Mouse (Mus musculus) embryonic facial prominence, embryonic 14.5 days (tissue): ENCODE data around the gene Olfr1307. TPM values are rescaled to one million over a fixed set of nuclear protein-coding genes. Genes with fewer than 3 reads are reported as not detected.

Experiments
- ATAC-seq: fragments of 200-750 bp; cut with Nextera tagmentation; 2 replicates; pipeline ENCODE4 v1.8.0; 2017; ENCODE audit warnings: low read depth, moderate number of reproducible peaks, moderate TSS enrichment
- DNase-seq: peaks from one replicate; pipeline ENCODE4 v3.0.0-alpha.2; 2015; ENCODE audit warnings: low spot score
- H3K27ac ChIP-seq: fragments of 300-500 bp; sonication (generic); replicated peaks from 2 replicates; pipeline ENCODE4 v1.5.1; 2014; ENCODE audit warnings: low read depth, mild to moderate bottlenecking, low read length, moderate library complexity
- H3K27me3 ChIP-seq: fragments of 300-500 bp; sonication (generic); replicated peaks from 2 replicates; pipeline ENCODE4 v1.6.1; 2014; ENCODE audit warnings: low read length; ENCODE audit not compliant: control insufficient read depth, insufficient read depth
- H3K36me3 ChIP-seq: fragments of 300-500 bp; sonication (generic); 2 replicates; pipeline ENCODE4 v1.6.1; 2014; ENCODE audit warnings: low read length, mixed read lengths; ENCODE audit not compliant: control insufficient read depth, insufficient read depth
- H3K4me1 ChIP-seq: fragments of 300-500 bp; sonication (generic); 2 replicates; pipeline ENCODE4 v1.6.1; 2014; ENCODE audit warnings: antibody characterized with exemption, low read length; ENCODE audit not compliant: control insufficient read depth, insufficient read depth
- H3K4me2 ChIP-seq: fragments of 300-500 bp; sonication (generic); 2 replicates; pipeline ENCODE4 v1.6.1; 2014; ENCODE audit warnings: low read depth, mild to moderate bottlenecking, low read length, moderate library complexity, mixed read lengths
- H3K4me3 ChIP-seq: fragments of 300-500 bp; sonication (generic); 2 replicates; pipeline ENCODE4 v1.5.1; 2014; ENCODE audit warnings: low read depth, mild to moderate bottlenecking, low read length
- H3K9ac ChIP-seq: fragments of 300-500 bp; sonication (generic); 2 replicates; pipeline ENCODE4 v1.6.1; 2014; ENCODE audit warnings: low read depth, mild to moderate bottlenecking, low read length, moderate library complexity, mixed read lengths
- H3K9me3 ChIP-seq: fragments of 300-500 bp; sonication (generic); 2 replicates; pipeline ENCODE4 v1.6.1; 2016; ENCODE audit warnings: low read length; ENCODE audit not compliant: control insufficient read depth
- WGBS: fragments of 180-500 bp; shearing (Covaris S2); extraction: QIAGEN DNeasy Blood & Tissue Kit; methylation state at CpG from one replicate; pipeline ENCODE4 v1.1.7; 2014; 5-methylcytosine and 5-hydroxymethylcytosine counted together
- polyA plus RNA-seq: library from polyadenylated mRNA; unstranded; fragments of >200 nt; fragmentation: Nextera tagmentation; extraction: Ambion mirVana; gene quantifications from 2 replicates; pipeline ENCODE4 v1.2.1, GENCODE M21; 2014

The Olfr1307 gene
- not detected in 2 replicates for polyA plus RNA-seq

- DNase-seq (no peak), ATAC-seq (no peak)
- Histone ChIP-seq H3K27me3 (no peaks in the 10 kb centered on the region), H3K4me2 (no peak within 1 kb of the TSS), H3K27ac (no peak within 1 kb of the TSS), H3K4me3 (no peak within 1 kb of the TSS), H3K36me3 (no peaks in the 10 kb centered on the region), H3K4me1 (no peaks in the 10 kb centered on the region), H3K9ac (no peak within 1 kb of the TSS), H3K9me3 (no peaks in the 10 kb centered on the region)
- 74% methylated on average over 1 of the region's 1 CpGs for WGBS
Observed at GRCm38 (mm10) chr2:111949340-111949739, at the start of gene Olfr1307. Gene Olfr1307 (minus strand): TSS chr2:111949440.

GRCm38 (mm10) chr2:111990181-111990580 is 40.9 kb upstream of the Olfr1307 start, which contains the start of gene Olfr1309:
Gene Olfr1309 (minus strand): TSS chr2:111990281.
- no peak within 1 kb of the TSS for H3K4me3 ChIP-seq
- no peak for DNase-seq
- H3K9me3 ChIP-seq = no peaks in the 10 kb centered on the region
- WGBS = 52% methylated on average over 1 of the region's 1 CpGs
- H3K9ac ChIP-seq = no peak within 1 kb of the TSS
- H3K27ac ChIP-seq = no peak within 1 kb of the TSS
- no peaks in the 10 kb centered on the region for H3K36me3 ChIP-seq
- no peak for ATAC-seq
- H3K4me1 ChIP-seq = no peaks in the 10 kb centered on the region
- no peaks in the 10 kb centered on the region for H3K27me3 ChIP-seq
- no peak within 1 kb of the TSS for H3K4me2 ChIP-seq

- H3K9me3 ChIP-seq = no peaks in the 10 kb centered on the region
- H3K4me3 ChIP-seq = no peak within 1 kb of the TSS
- H3K9ac ChIP-seq = no peak within 1 kb of the TSS
- no peak within 1 kb of the TSS for H3K27ac ChIP-seq
- no peaks in the 10 kb centered on the region for H3K27me3 ChIP-seq
- 48% methylated on average over 1 of the region's 1 CpGs for WGBS
- ATAC-seq = no peak
- H3K36me3 ChIP-seq = no peaks in the 10 kb centered on the region
- no peak within 1 kb of the TSS for H3K4me2 ChIP-seq
- DNase-seq = no peak
- H3K4me1 ChIP-seq = no peaks in the 10 kb centered on the region
Observed at GRCm38 (mm10) chr2:111964844-111965243, 15.6 kb upstream of the Olfr1307 start, which contains the start of gene Olfr1308. Gene Olfr1308 (minus strand): TSS chr2:111964944.

GRCm38 (mm10) chr2:111916171-111916570 is 33.1 kb downstream of the Olfr1307 start, which contains the start of gene Olfr1306:
Gene Olfr1306 (minus strand): TSS chr2:111916271.
- H3K9me3 ChIP-seq = no peaks in the 10 kb centered on the region
- no peak for DNase-seq
- no peak for ATAC-seq
- WGBS = 80% methylated on average over 1 of the region's 1 CpGs
- H3K4me2 ChIP-seq = no peak within 1 kb of the TSS
- no peaks in the 10 kb centered on the region for H3K36me3 ChIP-seq
- no peaks in the 10 kb centered on the region for H3K4me1 ChIP-seq
- no peaks in the 10 kb centered on the region for H3K27me3 ChIP-seq
- H3K4me3 ChIP-seq = no peak within 1 kb of the TSS
- no peak within 1 kb of the TSS for H3K9ac ChIP-seq
- no peak within 1 kb of the TSS for H3K27ac ChIP-seq

Other genes with a start within 250 kb of the Olfr1307 start
- gene Olfr1301, start 198.4 kb downstream of the Olfr1307 start, polyA plus RNA-seq = not detected in 2 replicates
- gene Olfr1302, start 172.0 kb downstream of the Olfr1307 start, polyA plus RNA-seq = 0.12 TPM in 1 of 2 replicates, not detected in the other
- not detected in 2 replicates for gene Olfr1303, start 129.1 kb downstream of the Olfr1307 start, polyA plus RNA-seq
- gene Olfr1305, start 72.3 kb downstream of the Olfr1307 start, polyA plus RNA-seq = not detected in 2 replicates
- 0.11 TPM in 1 of 2 replicates, not detected in the other for gene Olfr1306, start 33.2 kb downstream of the Olfr1307 start, polyA plus RNA-seq
- gene Olfr1308, start 15.5 kb upstream of the Olfr1307 start, polyA plus RNA-seq = not detected in 2 replicates
- gene Olfr1309, start 40.8 kb upstream of the Olfr1307 start, polyA plus RNA-seq = not detected in 2 replicates
- not detected in 2 replicates for gene Olfr1310, start 63.3 kb upstream of the Olfr1307 start, polyA plus RNA-seq
- gene Olfr1311, start 75.0 kb upstream of the Olfr1307 start, polyA plus RNA-seq = not detected in 2 replicates
- gene Olfr1312, start 100.8 kb upstream of the Olfr1307 start, polyA plus RNA-seq = not detected in 2 replicates
- gene Olfr1313, start 128.4 kb upstream of the Olfr1307 start, polyA plus RNA-seq = 0.13 TPM in 1 of 2 replicates, not detected in the other
- not detected in 2 replicates for gene Olfr1314, start 147.3 kb upstream of the Olfr1307 start, polyA plus RNA-seq
- gene Olfr1315-ps1, start 166.0 kb upstream of the Olfr1307 start, polyA plus RNA-seq = not detected in 2 replicates
- not detected in 2 replicates for gene Olfr1316, start 185.5 kb upstream of the Olfr1307 start, polyA plus RNA-seq
- not detected in 2 replicates for gene Olfr1317, start 190.9 kb upstream of the Olfr1307 start, polyA plus RNA-seq
- not detected in 2 replicates for gene Olfr1318, start 204.8 kb upstream of the Olfr1307 start, polyA plus RNA-seq